Mouse (Mus musculus): ENCODE results near the gene Wipi2.

DNA sequence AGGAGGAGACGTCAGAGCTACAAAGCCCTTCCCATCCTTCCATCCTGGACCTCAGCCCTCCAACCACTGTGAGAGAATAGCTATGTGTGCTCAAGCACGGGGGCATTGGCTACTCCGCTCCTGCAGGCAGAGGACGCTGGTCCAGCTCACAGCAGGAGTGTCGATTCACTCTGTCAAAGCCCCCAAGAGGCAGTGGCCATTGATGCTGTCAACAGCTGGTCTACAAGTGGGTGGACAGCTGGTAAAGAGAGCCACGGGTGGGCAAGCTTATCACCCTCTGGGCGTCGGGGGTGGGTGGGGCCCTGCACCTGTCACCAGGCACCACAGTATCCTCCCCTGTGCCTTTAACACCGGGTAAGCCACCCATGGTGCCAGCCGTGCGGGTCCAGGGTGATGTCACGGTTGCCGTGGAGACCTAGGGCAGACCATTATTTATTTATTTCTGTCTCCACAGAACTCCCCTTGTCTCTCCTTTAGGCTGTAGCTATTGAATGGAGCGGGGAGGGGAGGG lies 43.8 kb upstream of the Wipi2 start:
- TF ChIP-seq CTCF (IDR thresholded peaks at IDR 0.05; ENCODE audit: low read depth, low read length) (no peak), GATA2 (IDR thresholded peaks at IDR 0.05; ENCODE audit: borderline replicate concordance, low read depth, low read length) (no peak), TAL1 (conservative IDR thresholded peaks at IDR 0.05; ENCODE audit: low read depth, low read length) (no peak), POLR2AphosphoS5 (IDR thresholded peaks at IDR 0.05; ENCODE audit: insufficient replicate concordance, low read depth, low read length) (no peak), GATA1 (IDR thresholded peaks at IDR 0.05; ENCODE audit: borderline replicate concordance, low read length) (no peak)
